Mouse (Mus musculus) adipocyte (in vitro differentiated cells): ENCODE measurements at regions not wholly inside any gene's neighbourhood (a gene's known extent, or its start where the extent isn't known, plus 50 kb on each side); places are given as distances from the start of the nearest gene placed in this dataset.

Experiments
- DNase-seq: peaks from one replicate; pipeline ENCODE4 v3.0.0-alpha.2; 2016; ENCODE audit warnings: low spot score

DNA sequence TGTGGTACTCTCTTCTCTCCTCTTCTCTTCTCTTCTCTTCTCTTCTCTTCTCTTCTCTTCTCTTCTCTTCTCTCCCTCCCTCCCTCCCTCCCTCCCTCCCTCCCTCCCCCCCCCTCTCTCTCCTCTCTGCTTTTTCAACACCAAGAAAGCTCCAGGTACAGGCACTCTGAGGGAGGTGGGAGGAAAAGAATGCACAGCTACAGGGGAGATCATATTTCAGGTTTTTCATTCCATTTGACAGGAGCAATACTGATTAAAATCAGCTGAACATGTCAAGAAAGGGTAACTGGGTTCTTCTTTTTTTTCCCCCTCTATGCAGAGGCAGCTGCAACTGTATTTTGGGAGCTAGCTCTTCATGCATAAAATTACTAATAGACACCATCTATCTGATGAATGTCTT lies 368.8 kb upstream of the Rack1 start:
- DNase-seq: no peak

DNA sequence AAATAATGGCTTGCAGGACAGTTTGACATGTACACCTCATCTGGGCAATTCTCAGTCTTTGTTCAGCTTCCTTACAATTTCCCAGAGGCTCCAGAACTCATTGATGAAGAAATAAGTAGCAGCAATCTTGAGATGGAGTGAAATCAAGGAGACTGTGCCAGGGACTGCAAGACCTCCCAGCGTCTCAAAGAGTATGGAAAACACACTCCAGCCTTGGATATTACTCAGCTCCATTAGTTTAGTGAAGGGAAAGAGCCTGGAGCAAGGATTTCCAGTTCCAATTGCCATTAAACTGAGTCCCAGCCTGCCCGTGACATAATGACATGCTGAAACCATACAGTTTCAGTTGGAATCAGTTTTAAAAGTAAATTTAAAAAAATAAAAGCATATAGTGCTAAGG lies 372.7 kb upstream of the Rack1 start:
- DNase-seq: no peak

DNA sequence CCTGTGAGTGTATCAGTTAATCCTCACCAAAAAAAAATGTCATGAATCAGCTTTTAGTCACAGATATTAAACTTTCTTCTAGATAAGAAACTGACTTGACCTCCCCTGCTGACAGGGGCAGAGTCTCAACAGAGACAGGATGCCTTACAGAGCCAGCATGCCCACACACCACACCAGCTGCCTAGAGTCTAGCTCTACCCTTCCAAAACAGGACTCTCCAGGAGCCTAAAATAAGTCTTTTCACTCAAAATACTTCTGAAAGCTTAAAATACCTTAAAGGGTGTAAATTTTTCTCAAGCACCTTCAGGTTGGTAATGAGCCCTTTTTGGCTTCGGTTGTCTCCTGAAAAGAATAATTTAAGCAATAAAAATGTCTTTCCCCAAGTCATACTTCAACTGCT lies 373.7 kb upstream of the Rack1 start:
- no peak for DNase-seq

DNA sequence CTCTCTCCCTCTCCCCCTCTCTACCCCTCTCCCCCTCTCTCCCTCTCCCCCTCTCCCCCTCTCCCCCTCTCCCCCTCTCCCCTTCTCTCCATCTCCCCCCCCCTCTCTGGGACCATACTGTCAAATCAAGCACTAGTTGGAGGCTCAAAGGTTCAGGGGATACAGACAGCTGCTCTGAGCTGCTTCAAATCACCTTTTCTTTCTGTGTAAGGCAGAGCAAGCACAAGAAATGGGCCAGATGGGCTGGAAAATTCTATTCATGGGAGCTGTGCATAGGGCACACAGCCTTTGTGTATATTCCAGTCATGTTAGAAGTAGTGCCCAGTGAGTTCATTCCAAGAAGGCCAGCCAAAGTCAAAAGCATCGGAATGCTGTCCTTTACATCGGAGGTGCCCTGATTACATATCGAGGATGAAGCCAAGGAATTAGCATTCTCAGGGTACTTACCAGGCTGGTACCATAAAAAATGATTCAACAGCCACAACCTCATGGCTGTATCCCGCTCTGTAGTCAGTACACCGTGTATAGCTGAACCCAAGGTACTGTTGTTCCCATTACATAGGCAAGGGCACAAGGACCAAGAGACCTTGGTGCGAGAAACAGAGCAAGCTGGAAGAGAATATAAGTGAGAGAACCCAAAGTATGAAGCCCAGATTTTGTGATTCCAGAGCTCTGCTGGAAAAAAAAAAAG lies 381.9 kb upstream of the Rack1 start:
- no peak for DNase-seq

DNA sequence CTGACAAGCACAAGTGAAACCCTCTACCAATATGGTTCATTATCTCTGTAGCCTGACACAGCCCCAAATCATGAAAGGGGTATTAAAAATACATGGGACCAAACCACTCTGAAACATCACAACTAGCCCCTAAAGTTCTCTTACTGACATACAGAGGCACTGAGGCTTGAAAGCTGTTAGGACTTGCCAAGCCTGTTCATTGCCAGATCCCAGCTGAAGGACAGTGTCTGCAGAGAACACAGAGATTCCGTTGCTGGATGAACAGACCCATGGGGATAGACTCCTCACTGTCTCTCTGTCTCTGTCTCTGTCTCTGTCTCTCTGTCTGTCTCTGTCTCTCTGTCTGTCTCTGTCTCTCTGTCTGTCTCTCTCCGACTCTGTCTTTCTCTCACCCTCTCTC lies 382.5 kb upstream of the Rack1 start:
- DNase-seq: no peak

DNA sequence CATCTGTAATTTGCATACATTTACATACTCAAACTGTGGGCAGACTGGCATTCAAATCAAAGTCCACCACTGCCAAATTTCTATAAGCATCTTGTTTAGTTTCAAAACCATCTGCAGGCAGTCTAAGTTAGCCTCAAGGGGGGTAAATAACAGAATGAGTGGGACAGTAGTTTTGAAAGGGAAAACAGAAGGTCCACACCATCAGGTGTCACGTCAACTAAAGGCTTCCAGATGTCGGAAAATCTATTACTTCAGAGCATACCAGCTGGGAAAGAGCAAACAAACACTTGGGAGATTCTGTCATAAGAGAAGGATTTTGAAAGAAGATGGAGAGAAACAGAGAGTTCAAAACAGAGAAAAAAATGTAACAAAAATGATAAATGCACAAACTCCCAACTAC lies 402.1 kb upstream of the Rack1 start:
- no peak for DNase-seq

DNA sequence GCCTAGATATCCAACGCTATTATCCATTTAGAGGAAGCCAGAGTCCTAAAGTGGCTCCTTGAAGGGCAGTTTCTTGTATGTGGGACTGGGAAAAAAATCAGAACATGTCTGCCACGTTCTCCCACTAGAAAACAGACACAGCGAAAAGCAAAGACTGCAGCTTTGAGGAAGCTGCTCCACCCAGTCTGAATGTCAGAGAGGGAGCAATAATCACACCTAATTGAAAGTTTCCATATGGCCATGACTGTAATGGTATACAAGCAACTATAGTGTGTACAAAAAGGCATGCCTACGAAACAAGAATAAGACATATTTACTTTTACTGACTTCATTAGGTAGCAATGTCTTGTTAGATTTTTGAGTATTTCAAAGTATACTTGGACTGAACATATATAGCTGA lies 392.7 kb upstream of the Sgcd start:
- no peak for DNase-seq

DNA sequence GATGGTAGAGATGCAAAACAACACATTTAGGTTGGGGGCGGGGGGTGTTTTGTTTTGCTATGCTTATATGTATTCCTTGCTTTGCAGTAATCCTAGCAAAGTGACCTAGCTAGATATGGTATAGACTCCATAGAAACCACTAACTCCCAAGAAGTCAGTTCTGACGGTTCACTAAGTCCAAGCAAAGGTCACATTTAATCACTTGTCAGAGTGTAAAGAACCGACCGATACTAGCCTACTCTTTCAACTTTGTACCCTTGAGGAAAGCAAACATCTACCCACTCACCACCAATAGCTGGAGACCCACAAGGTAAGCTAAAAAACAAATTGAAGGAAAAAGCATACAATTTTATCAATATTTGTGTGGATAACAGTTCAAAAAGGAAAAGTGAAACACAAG lies 389.3 kb upstream of the Sgcd start:
- DNase-seq: no peak

DNA sequence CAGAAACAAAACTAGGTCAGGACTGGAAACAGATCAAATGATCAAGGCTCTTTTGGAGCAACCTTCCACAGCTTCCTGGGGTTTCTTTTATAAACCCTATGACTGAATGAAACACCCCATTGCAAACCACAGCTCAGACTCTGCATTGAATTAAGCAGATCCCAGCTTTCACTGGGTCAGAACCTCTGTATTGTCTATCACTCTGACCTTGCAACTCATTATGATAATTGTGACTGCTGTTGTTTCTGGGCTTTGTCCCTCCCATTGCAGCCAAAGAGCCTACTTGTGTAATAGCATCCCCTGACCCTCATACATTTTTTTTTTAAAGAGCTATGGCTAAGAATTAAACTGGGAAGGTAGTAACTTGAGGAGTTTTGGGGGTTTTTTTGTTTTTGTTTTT lies 388.5 kb upstream of the Sgcd start:
- DNase-seq: no peak

DNA sequence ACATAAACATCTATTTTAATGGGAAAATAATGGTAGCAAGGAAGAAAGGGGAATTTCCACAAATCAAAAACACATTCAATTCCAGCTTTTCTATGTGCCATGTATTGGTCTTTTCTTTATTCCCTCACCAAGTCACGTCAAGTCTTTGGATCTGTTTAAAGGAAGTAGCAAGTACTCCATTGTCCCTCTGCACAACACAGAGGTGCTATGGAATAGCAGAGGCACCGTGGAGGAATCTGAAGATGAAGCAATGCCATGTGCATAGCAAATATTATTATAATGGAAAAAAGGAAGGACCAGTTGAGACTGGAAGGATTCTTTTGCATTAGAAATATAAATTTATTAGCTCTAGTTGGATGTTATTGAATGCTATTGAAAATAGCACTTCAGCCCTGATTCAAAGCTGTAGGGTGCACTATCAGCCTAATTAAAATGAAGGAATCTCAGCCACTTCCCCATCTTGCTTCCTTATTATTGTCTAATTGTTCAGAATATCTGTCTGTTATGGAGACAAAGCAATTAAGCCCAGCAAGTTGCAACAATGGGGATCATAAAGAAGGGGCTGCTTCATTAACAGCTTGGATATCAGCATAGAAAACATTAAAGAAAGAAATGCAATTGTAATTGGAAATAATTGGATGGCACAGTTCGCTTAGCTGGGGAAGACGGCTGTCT lies 362.7 kb upstream of the Sgcd start:
- DNase-seq: no peak

DNA sequence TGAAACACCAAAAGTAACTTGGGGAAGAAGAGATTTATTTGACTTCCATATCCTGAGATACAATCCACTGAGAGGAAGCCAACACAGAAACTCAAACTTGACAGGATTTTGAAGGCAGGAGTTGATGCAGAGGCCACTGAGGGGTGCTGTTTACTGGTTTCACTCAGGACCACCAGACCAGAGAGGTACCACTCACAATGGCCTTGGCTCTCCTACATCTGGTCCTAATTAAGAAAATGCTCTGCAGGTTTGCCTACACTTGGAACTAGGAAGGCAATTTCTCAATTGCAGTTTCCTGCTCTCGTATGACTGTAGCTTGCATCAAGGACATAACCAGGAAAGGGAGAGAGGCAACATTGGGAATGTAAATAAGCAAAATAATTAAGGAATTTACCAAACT lies 325.7 kb upstream of the Sgcd start:
- no peak for DNase-seq

DNA sequence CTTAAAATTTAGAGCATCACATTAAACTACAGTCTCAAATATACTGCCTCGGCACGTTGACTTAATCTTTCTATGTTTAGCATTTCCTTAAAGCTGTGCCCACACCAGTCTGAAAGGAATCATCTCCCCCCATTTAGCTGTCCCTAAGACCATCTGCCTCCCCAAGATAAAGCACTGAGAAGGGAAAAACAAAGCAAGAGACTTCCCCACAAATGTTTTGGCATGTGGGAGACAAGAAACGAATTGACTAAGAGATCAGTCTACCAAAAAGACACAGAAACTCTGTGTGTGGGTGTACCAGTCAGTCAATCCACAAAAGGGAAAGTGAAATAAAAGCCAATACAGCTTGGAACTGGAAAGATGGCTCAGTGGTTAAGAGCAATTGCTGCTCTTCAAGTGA lies 306.6 kb upstream of the Sgcd start:
- no peak for DNase-seq

DNA sequence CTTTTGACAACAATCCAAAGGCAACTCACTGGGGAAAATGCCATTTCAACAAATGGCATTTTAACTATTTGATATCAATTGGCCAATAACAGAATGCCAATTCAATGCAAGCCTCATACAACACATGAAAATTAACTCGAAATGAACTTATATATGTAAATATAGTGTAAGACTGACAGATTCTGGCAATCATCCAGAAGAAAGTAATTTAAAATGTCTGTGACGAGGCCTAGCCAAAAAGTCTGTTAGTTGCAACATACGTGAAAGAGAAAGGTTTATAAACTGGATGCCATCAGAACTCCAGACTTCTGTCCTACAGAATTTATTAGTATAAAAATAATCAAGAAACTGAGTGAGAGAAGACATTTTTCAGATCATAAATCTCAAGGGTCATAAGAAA lies 273.7 kb upstream of the Sgcd start:
- no peak for DNase-seq

DNA sequence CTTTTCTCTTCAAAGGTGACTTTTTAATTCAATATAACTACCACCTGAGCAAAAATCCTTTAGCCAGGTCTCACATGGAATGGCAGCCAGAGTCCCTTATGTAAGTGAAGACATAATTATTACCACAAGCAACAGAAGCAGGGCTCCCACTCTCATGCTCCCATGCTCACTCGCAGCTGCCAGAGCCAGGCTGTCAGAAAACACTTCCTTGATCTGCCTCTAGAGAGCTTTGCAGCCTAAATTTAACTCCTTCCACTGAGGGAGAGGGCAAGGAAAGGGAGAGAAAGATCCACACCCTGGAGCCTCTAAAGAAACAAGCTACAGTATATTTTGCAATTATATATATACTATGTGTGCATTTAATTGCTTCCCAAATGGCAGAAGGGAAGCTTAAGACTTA lies 272.3 kb upstream of the Sgcd start:
- no peak for DNase-seq

DNA sequence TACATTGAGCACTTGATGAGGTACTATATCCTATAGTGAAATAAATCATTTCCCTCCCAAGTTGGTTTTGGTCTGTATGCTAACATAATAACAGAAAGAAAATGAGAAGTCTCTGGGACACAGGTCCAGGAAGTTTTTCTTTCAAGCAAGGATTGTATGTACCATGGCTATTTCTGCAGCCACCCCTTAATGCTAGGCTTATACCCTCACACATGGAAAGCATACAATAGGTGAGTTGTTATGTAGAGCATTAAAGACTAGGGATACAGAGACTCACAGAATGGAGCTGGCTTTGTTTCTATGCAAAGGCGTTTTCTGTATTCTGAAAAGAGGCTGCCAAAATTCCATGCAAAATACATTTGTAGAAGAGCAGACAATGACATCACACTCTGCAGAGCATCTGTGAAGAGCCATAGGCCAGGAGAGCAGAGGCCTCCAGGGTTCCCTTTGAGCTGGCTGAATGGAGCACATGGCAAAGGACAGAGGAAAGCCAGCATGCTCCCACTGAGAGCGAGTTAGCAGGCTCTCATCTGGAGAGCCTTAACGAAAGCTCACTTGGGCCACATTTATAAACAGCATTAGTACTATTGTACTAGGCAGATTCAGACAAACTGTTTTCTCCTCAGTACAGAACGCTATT lies 262.0 kb upstream of the Sgcd start:
- no peak for DNase-seq

DNA sequence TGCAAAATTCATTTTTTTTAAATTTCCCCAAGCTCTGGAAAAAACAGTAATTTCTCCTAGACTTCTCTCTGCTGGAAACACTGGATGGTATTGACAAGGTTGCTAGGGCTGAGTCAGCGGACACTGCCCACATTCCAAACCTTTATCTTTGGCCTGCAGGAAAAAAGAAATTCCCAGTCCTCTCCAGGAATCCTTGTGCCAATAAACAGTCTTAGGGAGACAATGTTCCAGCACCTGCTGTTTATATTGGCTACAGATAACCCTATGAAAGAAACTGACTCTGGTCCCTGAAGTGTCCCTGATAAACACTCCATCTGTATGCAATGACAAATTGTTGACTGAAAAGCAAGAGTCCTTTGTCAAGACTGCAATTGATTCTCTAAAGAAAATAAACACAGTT lies 260.5 kb upstream of the Sgcd start:
- no peak for DNase-seq

DNA sequence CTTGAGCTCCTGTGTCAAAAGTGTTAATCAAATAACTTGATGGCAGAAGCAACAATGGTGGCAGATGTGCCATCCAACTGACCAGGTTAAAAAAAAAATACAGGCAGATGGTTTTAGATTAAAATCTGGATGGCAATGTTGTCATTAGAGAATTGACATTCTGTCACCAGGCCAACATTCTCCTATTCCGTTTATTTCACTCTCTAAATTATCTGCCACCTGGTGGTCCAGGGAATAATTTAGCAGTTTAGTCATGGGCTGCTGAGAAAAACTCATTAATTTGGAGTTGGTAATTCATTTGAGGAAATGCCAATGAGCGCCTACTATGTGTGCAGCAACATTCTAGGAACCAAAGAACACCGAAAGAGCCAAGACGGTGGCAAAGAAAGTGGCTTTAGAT lies 232.4 kb upstream of the Sgcd start:
- no peak for DNase-seq

DNA sequence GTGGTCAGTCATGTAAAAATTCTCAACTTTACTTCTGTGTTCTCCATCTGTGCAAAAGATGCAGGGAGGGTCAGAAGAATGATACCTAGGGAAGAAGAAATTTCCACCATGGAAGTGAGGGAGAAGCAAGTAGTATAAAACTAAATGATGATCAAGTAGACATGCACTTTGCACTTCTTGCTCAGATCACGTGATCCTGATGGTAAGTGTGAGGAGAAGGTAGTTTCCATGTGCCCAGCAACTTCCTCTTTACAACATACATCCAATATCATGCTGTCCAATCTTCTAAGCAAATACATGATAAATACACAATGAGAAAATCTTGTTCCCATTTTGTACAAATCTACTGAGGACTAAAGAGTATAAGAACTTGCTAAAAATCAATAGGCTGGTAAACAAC lies 230.4 kb upstream of the Sgcd start:
- no peak for DNase-seq

DNA sequence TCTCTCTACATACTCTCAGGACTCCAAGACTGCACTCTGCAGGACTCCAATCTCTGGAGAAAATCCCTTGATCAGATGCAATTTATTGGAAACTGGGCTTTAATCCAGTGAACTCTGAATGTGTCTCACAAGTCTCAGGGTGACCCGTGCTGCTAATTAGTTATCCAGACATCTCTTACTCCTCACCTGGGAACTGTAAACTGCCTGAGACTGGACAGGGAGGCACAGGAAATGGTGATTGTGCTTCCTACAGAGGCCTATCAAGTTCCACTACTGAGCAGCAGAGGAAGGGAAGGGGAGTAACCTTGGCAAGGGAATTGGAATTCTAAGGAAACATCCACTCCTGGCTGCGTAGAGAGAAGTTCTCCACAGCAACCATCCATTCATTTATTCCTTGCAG lies 228.0 kb upstream of the Sgcd start:
- DNase-seq: no peak

DNA sequence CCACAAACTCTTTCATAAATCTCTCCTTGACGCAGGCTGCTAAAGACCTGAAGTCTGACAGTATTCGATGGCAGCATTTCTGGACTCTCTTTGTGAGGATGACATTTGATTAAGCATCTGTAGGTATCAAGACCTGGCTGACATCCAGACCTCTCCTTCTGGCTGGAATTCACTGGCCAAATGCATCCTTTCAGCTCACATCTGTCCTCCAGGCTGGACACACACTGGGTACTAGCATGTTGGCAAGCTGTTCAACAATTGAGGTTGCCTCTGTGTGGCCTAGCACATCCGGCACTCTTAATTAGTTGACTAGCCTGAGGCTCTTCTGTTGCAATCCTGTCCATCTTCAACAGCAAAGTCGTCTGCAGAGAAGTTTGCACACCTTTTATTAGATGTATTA lies 197.8 kb upstream of the Sgcd start:
- no peak for DNase-seq

DNA sequence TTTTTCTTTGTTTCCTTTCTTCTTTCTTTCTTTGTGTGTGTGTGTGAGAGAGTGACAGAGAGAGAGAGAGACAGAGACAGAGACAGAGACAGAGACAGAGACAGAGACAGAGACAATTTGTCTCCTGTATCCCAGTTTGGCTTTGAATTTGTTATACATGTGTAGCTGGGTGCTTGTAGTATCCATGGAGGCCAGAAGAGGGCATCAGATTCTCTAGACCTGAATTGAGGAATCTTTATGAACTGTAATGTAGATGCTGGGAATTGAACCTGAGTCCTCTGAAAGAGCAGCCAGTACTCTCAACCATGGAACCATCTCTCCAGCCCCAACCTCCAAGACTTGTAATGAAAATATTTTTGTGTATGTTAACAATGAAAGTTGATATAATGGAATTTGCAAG lies 190.2 kb upstream of the Sgcd start:
- no peak for DNase-seq

DNA sequence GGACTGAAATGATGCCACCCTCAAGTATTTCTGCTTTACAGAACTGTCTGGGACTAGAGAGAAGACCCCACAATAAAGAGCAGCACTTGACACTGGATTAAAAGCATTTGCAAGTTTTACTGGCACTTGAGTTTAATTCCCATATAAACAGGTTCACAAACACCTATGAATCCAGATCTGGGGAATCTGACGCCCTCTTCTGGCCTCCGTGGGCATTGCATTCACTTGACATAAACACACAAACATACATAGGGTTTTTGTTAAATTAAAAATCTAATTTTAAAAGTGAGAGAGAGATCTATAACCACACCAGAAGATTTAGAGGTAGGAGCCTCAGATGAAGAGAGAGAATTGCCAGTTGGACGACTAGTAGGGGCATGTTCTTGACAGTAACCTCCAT lies 189.4 kb upstream of the Sgcd start:
- no peak for DNase-seq

DNA sequence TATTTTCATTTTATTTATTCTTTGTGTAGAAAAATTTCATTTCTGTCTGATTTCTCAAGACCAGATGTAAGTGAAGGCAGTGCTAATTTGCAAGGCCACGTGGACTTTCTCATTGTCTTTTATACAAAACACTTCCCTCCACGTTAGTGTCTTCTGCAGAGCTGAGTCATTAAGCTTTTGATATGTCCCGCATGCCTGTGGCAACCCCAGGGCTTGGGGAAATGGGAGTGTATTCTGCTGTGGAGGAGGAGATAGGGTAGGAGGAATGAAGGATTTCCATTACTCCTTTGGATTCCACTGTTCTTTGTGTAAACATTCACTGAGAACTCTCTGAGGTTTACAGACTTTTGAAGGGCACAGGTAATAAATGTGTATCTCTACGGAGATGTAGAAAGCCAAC lies 187.7 kb upstream of the Sgcd start:
- no peak for DNase-seq

DNA sequence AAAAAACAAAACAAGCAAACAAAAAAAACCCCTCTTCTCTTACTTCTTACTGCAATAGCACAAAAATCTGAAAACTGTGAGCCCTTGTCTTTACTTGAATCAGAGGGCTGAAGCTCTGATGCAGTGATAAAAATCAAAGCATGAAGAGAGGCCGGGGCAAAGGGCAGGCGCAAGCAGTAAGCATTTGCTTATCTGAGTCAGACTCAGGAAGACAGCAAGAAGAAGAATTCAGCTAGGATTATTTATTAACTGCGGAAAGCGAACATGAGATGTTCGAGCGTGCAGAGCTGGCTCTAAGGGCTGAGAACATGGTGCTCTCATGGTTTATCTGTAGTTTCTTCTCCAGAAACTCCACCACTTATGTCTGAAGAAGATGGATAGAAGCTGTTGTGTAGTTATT lies 163.4 kb upstream of the Sgcd start:
- no peak for DNase-seq
